Mouse (Mus musculus) embryo, embryonic 9.5 days (tissue): ENCODE data around the gene Fbxw5.

Experiments used
- DNase-seq: peaks from one replicate; pipeline ENCODE4 v3.0.0-alpha.2; 2017; ENCODE audit errors: extremely low spot score

Gene Fbxw5

GRCm38 (mm10) chr2:25500576-25501405, at the start of gene Fbxw5:
Gene Fbxw5, plus strand, starts transcription at chr2:25500750.
- peak; percentile 95 for DNase-seq

- DNase-seq, result no peak
Observed at GRCm38 (mm10) chr2:25450853-25451647, 49.5 kb upstream of the Fbxw5 start.

- no peak for DNase-seq
Observed at GRCm38 (mm10) chr2:25452951-25453350, 47.6 kb upstream of the Fbxw5 start.

- no peak for DNase-seq
Observed at GRCm38 (mm10) chr2:25456205-25456953, 44.2 kb upstream of the Fbxw5 start, which contains the start of gene Clic3. Gene Clic3, plus strand, starts transcription at chr2:25456838.

GRCm38 (mm10) chr2:25457022-25457896, 43.3 kb upstream of the Fbxw5 start:
- no peak for DNase-seq

- no peak for DNase-seq
Observed at GRCm38 (mm10) chr2:25458911-25459310, 41.6 kb upstream of the Fbxw5 start.

GRCm38 (mm10) chr2:25460135-25460534, 40.4 kb upstream of the Fbxw5 start:
- no peak for DNase-seq

- peak; percentile 87 for DNase-seq
Observed at GRCm38 (mm10) chr2:25460551-25461309, 39.8 kb upstream of the Fbxw5 start, which contains the start of gene Paxx. Gene Paxx, minus strand, starts transcription at chr2:25461094.

- DNase-seq, result no peak
Observed at GRCm38 (mm10) chr2:25461407-25461806, 39.1 kb upstream of the Fbxw5 start.

- DNase-seq, result no peak
Observed at GRCm38 (mm10) chr2:25463630-25464029, 36.9 kb upstream of the Fbxw5 start.

- DNase-seq, result no peak
Observed at GRCm38 (mm10) chr2:25465256-25465655, 35.3 kb upstream of the Fbxw5 start.

GRCm38 (mm10) chr2:25465816-25466635, 34.5 kb upstream of the Fbxw5 start:
- DNase-seq, result peak; percentile 5

GRCm38 (mm10) chr2:25467606-25468303, 32.8 kb upstream of the Fbxw5 start:
- DNase-seq, result no peak

- no peak for DNase-seq
Observed at GRCm38 (mm10) chr2:25468962-25469915, 31.3 kb upstream of the Fbxw5 start.

GRCm38 (mm10) chr2:25469969-25470368, 30.6 kb upstream of the Fbxw5 start, which contains the start of gene Ptgds:
Gene Ptgds, minus strand, starts transcription at chr2:25470046.
- DNase-seq, result no peak

- DNase-seq, result no peak
Observed at GRCm38 (mm10) chr2:25472550-25472949, 28.0 kb upstream of the Fbxw5 start.

- no peak for DNase-seq
Observed at GRCm38 (mm10) chr2:25477541-25477940, 23.0 kb upstream of the Fbxw5 start.
